Mouse (Mus musculus) ES-Bruce4 (cell line): ENCODE results near the gene Wwtr1. TPM values are rescaled to one million over a fixed set of nuclear protein-coding genes. Genes with fewer than 3 reads are reported as not detected.

ENCODE experiments used
- H3K27ac ChIP-seq: 2 replicates; pipeline ENCODE4 v1.5.1; 2012; ENCODE audit warnings: low read length, inconsistent platforms; ENCODE audit not compliant: insufficient read depth
- H3K27me3 ChIP-seq: 2 replicates; pipeline ENCODE4 v1.6.1; 2012; ENCODE audit warnings: mild to moderate bottlenecking, low read length, inconsistent platforms; ENCODE audit not compliant: control insufficient read depth, poor library complexity, insufficient read depth, severe bottlenecking
- H3K36me3 ChIP-seq: 2 replicates; pipeline ENCODE4 v1.6.1; 2012; ENCODE audit warnings: inconsistent platforms, mild to moderate bottlenecking, low read length, moderate library complexity; ENCODE audit not compliant: control insufficient read depth, poor library complexity, insufficient read depth, severe bottlenecking
- H3K4me1 ChIP-seq: one replicate; pipeline ENCODE4 v1.8.1; 2011; ENCODE audit warnings: low read length; ENCODE audit not compliant: control insufficient read depth, insufficient read depth
- H3K4me3 ChIP-seq: 2 replicates; pipeline ENCODE4 v1.5.1; 2011; ENCODE audit warnings: low read depth, mild to moderate bottlenecking, low read length
- H3K9ac ChIP-seq: 2 replicates; pipeline ENCODE4 v1.6.1; 2012; ENCODE audit warnings: low read depth, mild to moderate bottlenecking, inconsistent platforms; ENCODE audit not compliant: poor library complexity, severe bottlenecking
- H3K9me3 ChIP-seq: replicated peaks from 2 replicates; pipeline ENCODE4 v1.6.1; 2012; ENCODE audit warnings: mild to moderate bottlenecking, low read length, inconsistent platforms; ENCODE audit not compliant: control insufficient read depth, poor library complexity, insufficient read depth, severe bottlenecking
- CTCF ChIP-seq: IDR thresholded peaks from one replicate; pipeline ENCODE4 v1.8.1; 2011; ENCODE audit warnings: low read depth, low read length
- EP300 ChIP-seq: IDR thresholded peaks from 2 replicates; pipeline ENCODE4 v1.6.1; 2011; ENCODE audit warnings: low read depth, low read length; ENCODE audit not compliant: insufficient read depth
- POLR2A ChIP-seq: IDR thresholded peaks from one replicate; pipeline ENCODE4 v1.8.1; 2011; ENCODE audit warnings: low read length; ENCODE audit not compliant: insufficient read depth
- polyA plus RNA-seq: library from polyadenylated mRNA; stranded (reverse); fragments of >200 nt; gene quantifications from 2 replicates; pipeline ENCODE4 v1.2.4, GENCODE M21; 2011; ENCODE audit warnings: low read depth; ENCODE audit not compliant: missing spikeins, insufficient read depth, insufficient read length

Wwtr1 gene
- polyA plus RNA-seq, 1 experiment, result 43.7 TPM

- Histone ChIP-seq H3K9me3 (no peaks in the 10 kb centered on the region), H3K9ac (no peak overlapping the region), H3K4me3 (no peak overlapping the region), H3K36me3 (no peaks in the 10 kb centered on the region), H3K4me1 (no peaks in the 10 kb centered on the region), H3K27ac (no peak overlapping the region), H3K27me3 (no peaks in the 10 kb centered on the region)
- TF ChIP-seq EP300 (no peak), POLR2A (no peak), CTCF (no peak)
Observed at GRCm38 (mm10) chr3:57603891-57604617, 28.3 kb upstream of the Wwtr1 start.

DNA sequence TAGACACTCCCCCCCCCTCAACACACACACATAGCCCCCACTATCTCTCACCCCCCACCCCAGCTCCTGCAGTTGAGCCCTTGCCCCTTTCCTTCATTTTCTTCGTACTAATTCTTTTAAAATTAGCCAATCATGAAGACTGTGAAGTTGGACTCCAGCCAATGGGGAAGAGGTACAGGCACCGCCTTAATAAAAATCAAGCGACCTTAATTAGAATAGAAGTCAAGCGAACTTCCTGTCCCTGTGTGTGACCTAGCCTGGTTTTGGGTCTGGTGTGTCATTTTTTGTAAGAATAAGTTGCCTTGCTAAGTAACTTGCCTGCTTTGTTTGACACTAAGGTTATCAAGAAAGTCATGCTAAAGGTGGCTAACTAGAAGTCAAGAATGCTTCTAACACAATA, 26.9 kb upstream of the Wwtr1 start:
- H3K9me3 ChIP-seq, result no peaks in the 10 kb centered on the region
- no peaks in the 10 kb centered on the region for H3K4me1 ChIP-seq
- TF ChIP-seq EP300 (no peak), CTCF (no peak), POLR2A (no peak)
- no peaks in the 10 kb centered on the region for H3K36me3 ChIP-seq
- H3K27me3 ChIP-seq, result no peaks in the 10 kb centered on the region; the same call in 1 of the 2 replicates
- H3K4me3 ChIP-seq, result no peak overlapping the region
- no peak overlapping the region for H3K9ac ChIP-seq
- H3K27ac ChIP-seq, result no peak overlapping the region

- Histone ChIP-seq H3K4me3 (no peak overlapping the region), H3K9me3 (no peaks in the 10 kb centered on the region), H3K27me3 (no peaks in the 10 kb centered on the region; the same call in 1 of the 2 replicates), H3K4me1 (no peaks in the 10 kb centered on the region), H3K9ac (no peak overlapping the region), H3K27ac (no peak overlapping the region), H3K36me3 (no peaks in the 10 kb centered on the region)
- no peak for TF ChIP-seq EP300
- no peak for TF ChIP-seq POLR2A
- no peak for TF ChIP-seq CTCF
Observed at GRCm38 (mm10) chr3:57596566-57596965, 20.9 kb upstream of the Wwtr1 start.

GRCm38 (mm10) chr3:57595506-57595905, 19.8 kb upstream of the Wwtr1 start:
- no peaks in the 10 kb centered on the region; the same call in 1 of the 2 replicates for H3K27me3 ChIP-seq
- H3K27ac ChIP-seq, result no peak overlapping the region
- H3K9ac ChIP-seq, result no peak overlapping the region
- H3K9me3 ChIP-seq, result no peaks in the 10 kb centered on the region
- H3K4me3 ChIP-seq, result no peak overlapping the region
- no peaks in the 10 kb centered on the region for H3K4me1 ChIP-seq
- H3K36me3 ChIP-seq, result no peaks in the 10 kb centered on the region
- no peak for TF ChIP-seq POLR2A
- no peak for TF ChIP-seq EP300
- TF ChIP-seq CTCF, result no peak

DNA sequence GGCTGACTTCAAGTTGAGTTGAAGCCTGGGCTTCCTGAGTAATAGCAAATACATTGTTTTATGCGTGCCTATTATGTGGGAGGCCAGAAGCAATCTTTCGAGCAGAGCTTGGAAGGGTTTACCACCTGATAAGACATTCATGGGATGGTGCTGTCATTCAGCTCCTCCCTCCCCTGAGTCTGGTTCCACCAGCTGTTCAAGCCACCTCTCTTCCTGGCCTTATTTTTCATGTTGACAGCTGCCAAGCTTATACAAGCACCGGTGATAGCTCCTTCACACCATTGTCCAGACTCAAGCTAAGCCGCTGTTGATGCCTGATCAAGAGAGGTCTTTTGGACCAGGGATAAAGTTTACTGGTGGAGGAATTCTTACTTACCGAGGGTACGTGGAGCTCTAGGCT, 10.3 kb upstream of the Wwtr1 start:
- H3K36me3 ChIP-seq, result no peaks in the 10 kb centered on the region
- TF ChIP-seq POLR2A (no peak), EP300 (no peak), CTCF (no peak)

DNA sequence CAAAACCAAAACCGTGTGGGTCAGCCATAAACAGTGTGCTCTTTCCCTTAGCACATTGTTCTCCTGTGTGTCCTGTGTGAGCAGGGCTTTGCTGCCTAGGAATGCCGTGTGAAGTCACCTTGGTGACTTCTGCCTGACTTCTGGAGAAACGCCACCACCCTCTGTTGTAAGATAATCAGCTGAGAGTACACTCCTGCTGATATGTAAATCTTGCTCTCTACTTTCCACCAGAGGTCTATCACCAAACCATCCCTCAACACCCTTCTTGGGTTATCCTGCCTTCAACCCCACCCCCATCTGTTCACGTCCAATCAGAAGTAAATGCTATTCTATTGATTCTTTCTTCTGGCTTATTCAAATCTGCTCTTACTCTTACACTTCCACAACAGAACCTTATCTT, 7.8 kb upstream of the Wwtr1 start:
- Histone ChIP-seq H3K27me3 (no peaks in the 10 kb centered on the region), H3K9me3 (no peaks in the 10 kb centered on the region; the same call in 1 of the 2 replicates), H3K36me3 (no peaks in the 10 kb centered on the region), H3K9ac (no peak overlapping the region), H3K27ac (no peak overlapping the region), H3K4me3 (no peak overlapping the region), H3K4me1 (no peaks in the 10 kb centered on the region)
- TF ChIP-seq EP300, result no peak
- TF ChIP-seq POLR2A, result no peak
- TF ChIP-seq CTCF, result no peak

More for the DNA sequence above, 10.3 kb upstream of the Wwtr1 start:
- Histone ChIP-seq H3K9me3 (no peaks in the 10 kb centered on the region; the same call in 1 of the 2 replicates), H3K4me1 (no peaks in the 10 kb centered on the region), H3K27ac (no peak overlapping the region), H3K27me3 (no peaks in the 10 kb centered on the region), H3K9ac (no peak overlapping the region), H3K4me3 (no peak overlapping the region)
